Mouse (Mus musculus): ENCODE data around the gene Lyzl4. TPM values are rescaled to one million over a fixed set of nuclear protein-coding genes. Genes with fewer than 3 reads are reported as not detected.

Lyzl4 gene
- total and polyA plus RNA-seq, 3 experiments = not detected

DNA sequence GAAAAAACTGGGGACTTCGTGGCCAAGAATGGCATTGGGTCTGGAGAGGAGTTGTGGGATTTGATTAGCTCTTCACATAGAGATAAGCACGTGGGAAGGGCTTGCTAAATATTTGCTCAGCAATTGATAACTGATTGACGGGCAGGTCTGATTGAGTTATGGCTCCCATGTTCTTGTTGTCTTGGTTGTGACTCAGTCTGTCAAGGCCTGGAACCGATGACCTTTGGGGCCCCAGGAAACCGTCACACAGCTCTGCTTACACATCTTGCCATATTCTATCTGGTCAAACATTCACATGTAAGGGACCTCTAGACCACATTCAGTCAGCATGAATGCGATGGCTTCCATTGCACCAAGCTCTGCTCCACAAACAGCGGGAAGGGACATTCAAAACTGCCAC lies 16.4 kb upstream of the Lyzl4 start:
- TF ChIP-seq SIN3A (IDR thresholded peaks at IDR 0.05; ENCODE audit: low read length) (no peak), UBTF (IDR thresholded peaks at IDR 0.05; ENCODE audit: borderline replicate concordance, insufficient read depth, low read depth, low read length) (no peak), NRF1 (IDR thresholded peaks at IDR 0.05; ENCODE audit: insufficient read depth, low read depth, low read length, poor library complexity, severe bottlenecking) (no peak), POLR2A (IDR thresholded peaks at IDR 0.05; ENCODE audit: control insufficient read depth in 1 of 2, insufficient read depth in 1 of 2, low read depth in 1 of 2, low read length in 2 of 2, poor library complexity in 1 of 2) (no peak), BHLHE40 (IDR thresholded peaks at IDR 0.05; ENCODE audit: borderline replicate concordance, low read depth, low read length) (no peak), RCOR1 (IDR thresholded peaks at IDR 0.05; ENCODE audit: low read depth, low read length) (no peak), MEF2A (IDR thresholded peaks at IDR 0.05; ENCODE audit: extremely low read depth, insufficient replicate concordance, low read depth, low read length, poor library complexity, severe bottlenecking) (no peak), MAX (IDR thresholded peaks at IDR 0.05; ENCODE audit: low read length) (no peak), EP300 (IDR thresholded peaks at IDR 0.05; ENCODE audit: low read depth in 1 of 2, low read length in 2 of 2) (no peak), MAFK (IDR thresholded peaks at IDR 0.05; ENCODE audit: borderline replicate concordance, low read depth, low read length) (no peak), TBP (IDR thresholded peaks at IDR 0.05; ENCODE audit: low read depth, low read length) (no peak), HCFC1 (IDR thresholded peaks at IDR 0.05; ENCODE audit: low read depth, low read length) (no peak), CTCF (IDR thresholded peaks at IDR 0.05 in 2 of 3, conservative IDR thresholded peaks at IDR 0.05 in 1 of 3; ENCODE audit: control insufficient read depth in 1 of 3, insufficient read depth in 1 of 3, low read depth in 2 of 3, low read length in 3 of 3, poor library complexity in 1 of 3, severe bottlenecking in 1 of 3) (no peak), CHD1 (IDR thresholded peaks at IDR 0.05; ENCODE audit: low read depth, low read length) (no peak), TCF12 (IDR thresholded peaks at IDR 0.05; ENCODE audit: low read depth, low read length) (no peak), NELFE (IDR thresholded peaks at IDR 0.05; ENCODE audit: low read depth, low read length) (no peak), E2F4 (IDR thresholded peaks at IDR 0.05; ENCODE audit: borderline replicate concordance, low read depth, low read length) (no peak), CHD2 (IDR thresholded peaks at IDR 0.05; ENCODE audit: low read length) (no peak), USF2 (IDR thresholded peaks at IDR 0.05; ENCODE audit: borderline replicate concordance in 1 of 2, insufficient read depth in 1 of 2, low read depth in 1 of 2, low read length in 2 of 2) (no peak)
- Histone ChIP-seq H3K4me3 (ENCODE audit: control insufficient read depth in 1 of 2, insufficient read depth in 1 of 2, low read depth in 2 of 2, low read length in 2 of 2) (no peak overlapping the region), H3K27me3 (ENCODE audit: control insufficient read depth in 1 of 2, insufficient read depth in 2 of 2, low read length in 2 of 2) (no peaks in the 10 kb centered on the region), H3K79me2 (ENCODE audit: control insufficient read depth, insufficient read depth, low read length, poor library complexity) (no peaks in the 10 kb centered on the region), H3K27ac (ENCODE audit: control insufficient read depth, low read depth, low read length) (no peak overlapping the region), H3K9me3 (replicated peaks; ENCODE audit: insufficient read depth, low read length) (no peaks in the 10 kb centered on the region), H3K36me3 (ENCODE audit: control insufficient read depth in 1 of 2, insufficient read depth in 2 of 2, low read length in 2 of 2) (no peaks in the 10 kb centered on the region), H3K4me1 (ENCODE audit: control insufficient read depth in 1 of 2, insufficient read depth in 2 of 2, low read length in 2 of 2) (no peaks in the 10 kb centered on the region), H3K9ac (ENCODE audit: control insufficient read depth, low read depth, low read length, poor library complexity, severe bottlenecking) (no peak overlapping the region)
- DNase-seq (ENCODE audit: low read depth, low spot score) = no peak

DNA sequence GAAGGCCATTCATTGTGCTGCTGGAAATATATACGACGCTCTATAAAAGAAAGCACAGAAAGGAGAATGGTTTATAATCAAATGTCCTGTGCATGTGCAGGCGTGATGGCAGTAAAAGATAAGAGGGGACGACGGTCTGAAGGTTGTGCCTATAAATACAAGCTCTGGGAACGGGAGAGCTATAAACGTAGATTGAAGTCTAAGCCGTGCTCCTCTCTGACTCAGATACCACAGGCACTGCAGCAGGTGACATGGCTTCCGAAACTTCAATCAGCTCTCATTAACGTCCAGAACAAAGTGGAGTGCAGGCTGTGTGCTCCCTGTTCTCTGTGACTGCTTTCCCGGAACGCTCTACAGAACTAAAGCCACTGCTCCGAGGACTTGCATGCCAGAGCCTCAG lies 15.2 kb upstream of the Lyzl4 start:
- H3K79me2 ChIP-seq (ENCODE audit: control insufficient read depth, insufficient read depth, low read length, poor library complexity) = no peaks in the 10 kb centered on the region
- no peak overlapping the region for H3K27ac ChIP-seq (ENCODE audit: control insufficient read depth, low read depth, low read length)
- DNase-seq (ENCODE audit: low read depth, low spot score) = no peak
- no peaks in the 10 kb centered on the region for H3K27me3 ChIP-seq (ENCODE audit: control insufficient read depth in 1 of 2, insufficient read depth in 2 of 2, low read length in 2 of 2)
- no peaks in the 10 kb centered on the region for H3K4me1 ChIP-seq (ENCODE audit: control insufficient read depth in 1 of 2, insufficient read depth in 2 of 2, low read length in 2 of 2)
- H3K9ac ChIP-seq (ENCODE audit: control insufficient read depth, low read depth, low read length, poor library complexity, severe bottlenecking) = no peak overlapping the region
- H3K36me3 ChIP-seq (ENCODE audit: control insufficient read depth in 1 of 2, insufficient read depth in 2 of 2, low read length in 2 of 2) = no peaks in the 10 kb centered on the region
- no peak overlapping the region for H3K4me3 ChIP-seq (ENCODE audit: control insufficient read depth in 1 of 2, insufficient read depth in 1 of 2, low read depth in 2 of 2, low read length in 2 of 2)
- H3K9me3 ChIP-seq (replicated peaks; ENCODE audit: insufficient read depth, low read length) = no peaks in the 10 kb centered on the region
- TF ChIP-seq GABPA (IDR thresholded peaks at IDR 0.05; ENCODE audit: low read depth, low read length) (no peak), CTCF (IDR thresholded peaks at IDR 0.05 in 2 of 3, conservative IDR thresholded peaks at IDR 0.05 in 1 of 3; ENCODE audit: control insufficient read depth in 1 of 3, insufficient read depth in 1 of 3, low read depth in 2 of 3, low read length in 3 of 3, poor library complexity in 1 of 3, severe bottlenecking in 1 of 3) (no peak), USF1 (IDR thresholded peaks at IDR 0.05; ENCODE audit: low read depth, low read length) (no peak), ETS1 (IDR thresholded peaks at IDR 0.05; ENCODE audit: low read depth, low read length) (no peak), HCFC1 (IDR thresholded peaks at IDR 0.05; ENCODE audit: low read depth, low read length) (no peak), KAT2A (conservative IDR thresholded peaks at IDR 0.05; ENCODE audit: low read depth, low read length) (no peak), MYB (IDR thresholded peaks at IDR 0.05; ENCODE audit: low read depth, low read length) (no peak), CHD1 (IDR thresholded peaks at IDR 0.05; ENCODE audit: low read depth, low read length) (no peak), GATA1 (IDR thresholded peaks at IDR 0.05; ENCODE audit: low read depth, low read length) (no peak), TCF12 (IDR thresholded peaks at IDR 0.05; ENCODE audit: low read depth, low read length) (no peak), ZNF384 (IDR thresholded peaks at IDR 0.05; ENCODE audit: low read depth, low read length) (no peak), MXI1 (IDR thresholded peaks at IDR 0.05; ENCODE audit: low read depth, low read length) (no peak), RAD21 (IDR thresholded peaks at IDR 0.05; ENCODE audit: low read depth, low read length) (no peak)
